Mouse (Mus musculus): ENCODE data around the gene Zfp964.

DNA sequence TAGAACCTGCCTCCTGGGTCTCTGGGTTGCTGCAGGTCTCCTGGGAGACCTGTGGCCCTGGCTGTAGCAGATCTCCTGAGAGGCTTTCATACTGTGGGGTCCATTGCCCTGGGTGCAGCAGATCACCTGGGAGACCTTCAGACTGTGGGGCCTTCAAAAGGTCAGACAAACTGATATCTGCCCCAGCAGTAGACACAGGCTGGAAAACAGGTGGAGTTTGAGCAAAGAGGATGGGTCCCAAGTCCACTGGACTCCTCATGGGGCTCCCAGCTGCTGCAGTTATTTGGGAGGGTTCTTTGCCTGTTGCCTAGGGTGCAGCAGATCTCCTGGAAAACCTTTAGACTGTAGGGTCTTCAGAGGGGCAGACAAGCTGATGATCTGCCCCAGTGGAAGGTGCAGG, 7.0 kb downstream of the Zfp964 start:
- TF ChIP-seq CTCF (IDR thresholded peaks at IDR 0.05; ENCODE audit: borderline replicate concordance, extremely low read depth, insufficient read depth, insufficient read length) (no peak), POLR2A (IDR thresholded peaks at IDR 0.05; ENCODE audit: borderline replicate concordance, extremely low read depth, insufficient read depth, insufficient read length, poor library complexity, severe bottlenecking) (no peak)
